Mouse (Mus musculus) heart, adult 2 months (tissue): ENCODE measurements around the gene Sema4c. TPM values are rescaled to one million over a fixed set of nuclear protein-coding genes. Genes with fewer than 3 reads are reported as not detected.

Experiments used
- DNase-seq, 2 experiments: peaks; one replicate each; pipeline ENCODE4 v3.0.0; 2021
- H3K27ac ChIP-seq: fragments of 200-600 bp; 2 replicates; pipeline ENCODE4 v1.8.1; 2022
- H3K27me3 ChIP-seq: fragments of 200-500 bp; 2 replicates; pipeline ENCODE4 v1.6.1; 2012; ENCODE audit warnings: mild to moderate bottlenecking, low read length, inconsistent platforms, mixed read lengths; ENCODE audit not compliant: control insufficient read depth, insufficient read depth
- H3K36me3 ChIP-seq: fragments of 200-500 bp; 2 replicates; pipeline ENCODE4 v1.6.1; 2012; ENCODE audit warnings: low read length, inconsistent platforms; ENCODE audit not compliant: control insufficient read depth, insufficient read depth
- H3K4me1 ChIP-seq: fragments of 200-500 bp; 2 replicates; pipeline ENCODE4 v1.6.1; 2011; ENCODE audit warnings: low read length; ENCODE audit not compliant: control insufficient read depth, insufficient read depth
- H3K4me3 ChIP-seq: fragments of 200-600 bp; 2 replicates; pipeline ENCODE4 v1.8.1; 2022
- H3K79me2 ChIP-seq: fragments of 200-500 bp; replicated peaks from 2 replicates; pipeline ENCODE4 v1.6.1; 2012; ENCODE audit warnings: mild to moderate bottlenecking, inconsistent platforms, low read length, moderate library complexity, mixed read lengths; ENCODE audit not compliant: control insufficient read depth, insufficient read depth
- H3K9ac ChIP-seq: fragments of 200-500 bp; 2 replicates; pipeline ENCODE4 v1.6.1; 2012; ENCODE audit warnings: low read depth, mild to moderate bottlenecking, control low read depth, inconsistent platforms, low read length, mixed read lengths
- CTCF ChIP-seq: fragments of 200-600 bp; IDR thresholded peaks from 2 replicates; pipeline ENCODE4 v1.8.1; 2022; ENCODE audit warnings: antibody characterized with exemption, mild to moderate bottlenecking, moderate library complexity
- EP300 ChIP-seq: fragments of 200-500 bp; IDR thresholded peaks from 2 replicates; pipeline ENCODE4 v1.6.1; 2011; ENCODE audit warnings: low read depth, low read length, control low read depth; ENCODE audit not compliant: insufficient read depth
- POLR2A ChIP-seq: fragments of 200-500 bp; IDR thresholded peaks from 2 replicates; pipeline ENCODE4 v1.6.1; 2011; ENCODE audit warnings: mild to moderate bottlenecking, low read depth, low read length, control low read depth; ENCODE audit not compliant: insufficient read depth
- WGBS: fragments of 180-500 bp; shearing (Covaris S2); methylation state at CpG from one replicate; pipeline ENCODE4 v1.1.7; 2018; 5-methylcytosine and 5-hydroxymethylcytosine counted together
- intact Hi-C: fragments of 180-260 bp; cut with DNase I; formaldehyde crosslinking; loops from one replicate; pipeline ENCODE4 v1.15.1; 2025
- polyA plus RNA-seq: library from polyadenylated mRNA; depleted of rRNA; stranded (reverse); fragments of >200 nt; gene quantifications from 2 replicates; pipeline ENCODE4 v1.2.3, GENCODE M21; 2012
- total RNA-seq, 2 experiments: library from RNA; stranded (reverse); gene quantifications; 2 replicates each; pipeline ENCODE4 v1.2.3; 2021

The Sema4c gene
- total and polyA plus RNA-seq, 3 experiments = 10.6 to 12.7 (median 11.1) TPM

GRCm38 (mm10) chr1:36528351-36528750 is 29.8 kb downstream of the Sema4c start:
- H3K36me3 ChIP-seq = no peaks in the 10 kb centered on the region
- H3K27me3 ChIP-seq = no peaks in the 10 kb centered on the region
- peaks cover 2% of the 10 kb centered on the region; the same call in 1 of the 2 replicates for H3K4me1 ChIP-seq
- H3K79me2 ChIP-seq = no peaks in the 10 kb centered on the region
- H3K4me3 ChIP-seq = no peak overlapping the region
- no peak overlapping the region for H3K9ac ChIP-seq
- TF ChIP-seq POLR2A (0 out of 2 replicates have a peak, but pooled peaks have one; percentile 23), EP300 (no peak)
- H3K27ac ChIP-seq = no peak overlapping the region
- intact Hi-C loops = no loop called here
- no peak for DNase-seq
- 7% methylated on average over 1 of the region's 1 CpGs for WGBS

GRCm38 (mm10) chr1:36526903-36527302 is 31.2 kb downstream of the Sema4c start:
- Histone ChIP-seq H3K27me3 (no peaks in the 10 kb centered on the region), H3K4me1 (peaks cover 2% of the 10 kb centered on the region; the same call in 1 of the 2 replicates), H3K9ac (no peak overlapping the region), H3K79me2 (no peaks in the 10 kb centered on the region), H3K36me3 (peaks cover 3% of the 10 kb centered on the region), H3K27ac (no peak overlapping the region), H3K4me3 (no peak overlapping the region)
- WGBS = 82% methylated on average over 10 of the region's 10 CpGs
- no peak for DNase-seq
- TF ChIP-seq EP300 (no peak), CTCF (no peak), POLR2A (no peak)
- intact Hi-C loops = no loop called here

- H3K79me2 ChIP-seq = no peaks in the 10 kb centered on the region
- H3K4me3 ChIP-seq = no peak overlapping the region
- H3K36me3 ChIP-seq = peaks cover 3% of the 10 kb centered on the region
- no peak overlapping the region for H3K9ac ChIP-seq
- intact Hi-C loops = no loop called here
- no peak overlapping the region for H3K27ac ChIP-seq
- H3K27me3 ChIP-seq = no peaks in the 10 kb centered on the region
- 89% methylated on average over 12 of the region's 12 CpGs for WGBS
- TF ChIP-seq EP300 = no peak
- TF ChIP-seq CTCF = no peak
- TF ChIP-seq POLR2A = no peak
- H3K4me1 ChIP-seq = no peaks in the 10 kb centered on the region
- DNase-seq = no peak
These were observed 32.4 kb downstream of the Sema4c start for GRCm38 (mm10) chr1:36525774-36526173.

DNA sequence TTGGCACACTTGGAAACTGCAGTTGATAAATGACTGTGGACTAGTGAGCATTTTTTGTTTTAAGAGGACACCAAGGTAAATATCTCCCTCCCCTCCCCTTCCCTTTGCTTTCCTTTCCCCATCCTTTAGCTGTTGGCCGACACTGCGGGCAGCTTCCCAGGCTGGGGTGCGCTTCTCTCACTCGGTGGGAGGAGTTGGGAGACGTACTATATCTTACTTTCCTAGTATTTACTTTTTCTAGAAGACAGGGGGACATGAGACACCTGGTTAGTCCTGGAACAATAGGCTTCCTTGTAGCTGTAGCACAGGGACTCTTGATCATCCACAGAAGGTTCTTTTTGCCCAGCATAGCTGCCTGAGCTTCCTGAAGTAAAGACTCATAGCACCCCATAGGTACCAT is 34.1 kb downstream of the Sema4c start:
- Histone ChIP-seq H3K9ac (no peak overlapping the region), H3K79me2 (no peaks in the 10 kb centered on the region), H3K4me3 (no peak overlapping the region), H3K27me3 (no peaks in the 10 kb centered on the region), H3K4me1 (no peaks in the 10 kb centered on the region), H3K36me3 (peaks cover 3% of the 10 kb centered on the region), H3K27ac (no peak overlapping the region)
- WGBS = 83% methylated on average over 5 of the region's 5 CpGs
- DNase-seq = no peak
- TF ChIP-seq CTCF = no peak
- no peak for TF ChIP-seq EP300
- no peak for TF ChIP-seq POLR2A
- intact Hi-C loops = no loop called here

DNA sequence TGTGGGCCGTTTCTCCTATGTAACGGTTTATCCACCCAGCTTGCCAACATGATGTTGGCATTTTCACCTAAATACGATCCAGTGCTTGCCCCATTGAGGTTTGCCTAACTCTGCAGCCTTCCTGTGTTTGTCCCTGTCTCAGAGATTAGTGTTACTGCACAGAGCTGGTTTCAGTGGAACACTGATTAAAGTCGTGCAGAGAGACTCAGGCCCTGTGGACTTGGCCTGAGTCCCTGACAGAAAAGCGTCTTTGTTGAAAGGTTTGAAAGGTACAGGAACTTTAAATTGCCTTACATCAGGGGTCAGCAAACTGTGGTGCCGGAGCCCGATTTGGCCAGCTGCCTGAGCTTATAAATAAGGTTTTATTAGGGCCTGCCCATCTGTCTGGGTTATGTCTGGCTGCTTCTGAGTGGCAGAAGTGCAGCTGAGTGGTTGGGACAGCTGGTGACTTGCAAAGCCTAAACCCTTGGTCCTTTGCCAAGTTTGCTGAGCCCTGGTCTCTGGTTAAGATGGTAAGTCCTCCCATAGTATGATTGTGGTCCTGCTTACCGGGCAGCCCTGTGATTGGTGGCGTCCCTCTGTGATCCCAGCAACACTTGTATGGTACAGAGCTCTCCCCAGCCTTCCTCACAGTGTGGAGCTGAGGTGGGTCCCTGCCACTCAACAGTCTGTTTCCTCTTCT is 34.7 kb downstream of the Sema4c start:
- WGBS = 56% methylated on average over 9 of the region's 9 CpGs
- Histone ChIP-seq H3K4me1 (no peaks in the 10 kb centered on the region), H3K4me3 (no peak overlapping the region), H3K79me2 (no peaks in the 10 kb centered on the region), H3K9ac (no peak overlapping the region), H3K27me3 (no peaks in the 10 kb centered on the region), H3K36me3 (peaks cover 3% of the 10 kb centered on the region), H3K27ac (no peak overlapping the region)
- intact Hi-C loops = no loop called here
- TF ChIP-seq EP300 (no peak), CTCF (no peak)
- DNase-seq = no peak

- H3K9ac ChIP-seq = no peak overlapping the region
These were observed 35.9 kb downstream of the Sema4c start for GRCm38 (mm10) chr1:36522210-36522609.

More at GRCm38 (mm10) chr1:36522210-36522609, 35.9 kb downstream of the Sema4c start:
- H3K36me3 ChIP-seq = peaks cover 3% of the 10 kb centered on the region
- no peak overlapping the region for H3K4me3 ChIP-seq
- WGBS = 89% methylated on average over 7 of the region's 7 CpGs
- no peaks in the 10 kb centered on the region for H3K79me2 ChIP-seq
- intact Hi-C loops = no loop called here
- no peak for DNase-seq
- H3K4me1 ChIP-seq = peaks cover 3% of the 10 kb centered on the region; the same call in 1 of the 2 replicates
- TF ChIP-seq CTCF (no peak), POLR2A (no peak), EP300 (no peak)
- H3K27me3 ChIP-seq = no peaks in the 10 kb centered on the region
- H3K27ac ChIP-seq = no peak overlapping the region
